Mouse (Mus musculus) heart, embryonic 12.5 days (tissue): ENCODE data around the gene Vmn1r44. TPM values are rescaled to one million over a fixed set of nuclear protein-coding genes. Genes with fewer than 3 reads are reported as not detected.
"Not testable (repeated sequence)": the region's sequence is repeated elsewhere in the genome, so short reads cannot be mapped to it uniquely, and the experiment has no call there.

Source experiments
- ATAC-seq: fragments of 200-750 bp; cut with Nextera tagmentation; 2 replicates; pipeline ENCODE4 v1.8.0; 2017; ENCODE audit warnings: moderate TSS enrichment, moderate library complexity; ENCODE audit not compliant: insufficient number of reproducible peaks, low FRiP score
- H3K27ac ChIP-seq: fragments of 300-500 bp; sonication (generic); 2 replicates; pipeline ENCODE4 v1.5.1; 2016; ENCODE audit warnings: mild to moderate bottlenecking, moderate library complexity; ENCODE audit not compliant: poor library complexity, severe bottlenecking
- H3K27me3 ChIP-seq: fragments of 300-500 bp; sonication (generic); replicated peaks from 2 replicates; pipeline ENCODE4 v1.6.1; 2016; ENCODE audit warnings: mild to moderate bottlenecking, moderate library complexity
- H3K36me3 ChIP-seq: fragments of 300-500 bp; sonication (generic); 2 replicates; pipeline ENCODE4 v1.6.1; 2016; ENCODE audit warnings: mild to moderate bottlenecking, moderate library complexity
- H3K4me1 ChIP-seq: fragments of 300-500 bp; sonication (generic); replicated peaks from 2 replicates; pipeline ENCODE4 v1.6.1; 2016; ENCODE audit warnings: mild to moderate bottlenecking
- H3K4me2 ChIP-seq: fragments of 300-500 bp; sonication (generic); 2 replicates; pipeline ENCODE4 v1.6.1; 2016; ENCODE audit warnings: mild to moderate bottlenecking, moderate library complexity
- H3K4me3 ChIP-seq: fragments of 300-500 bp; sonication (generic); 2 replicates; pipeline ENCODE4 v1.5.1; 2016; ENCODE audit warnings: mild to moderate bottlenecking
- H3K9ac ChIP-seq: fragments of 300-500 bp; sonication (generic); 2 replicates; pipeline ENCODE4 v1.6.1; 2016; ENCODE audit warnings: mild to moderate bottlenecking, moderate library complexity
- H3K9me3 ChIP-seq: fragments of 300-500 bp; sonication (generic); replicated peaks from 2 replicates; pipeline ENCODE4 v1.6.1; 2016; ENCODE audit warnings: mild to moderate bottlenecking, moderate library complexity
- WGBS: fragments of 180-500 bp; shearing (Covaris S2); methylation state at CpG from one replicate; pipeline ENCODE4 v1.1.7; 2016; 5-methylcytosine and 5-hydroxymethylcytosine counted together
- polyA plus RNA-seq: library from polyadenylated mRNA; unstranded; fragments of >200 nt; fragmentation: Nextera tagmentation; extraction: Ambion mirVana; gene quantifications from 2 replicates; pipeline ENCODE4 v1.2.1, GENCODE M21; 2016

The Vmn1r44 gene
- not detected in 2 replicates for polyA plus RNA-seq

DNA sequence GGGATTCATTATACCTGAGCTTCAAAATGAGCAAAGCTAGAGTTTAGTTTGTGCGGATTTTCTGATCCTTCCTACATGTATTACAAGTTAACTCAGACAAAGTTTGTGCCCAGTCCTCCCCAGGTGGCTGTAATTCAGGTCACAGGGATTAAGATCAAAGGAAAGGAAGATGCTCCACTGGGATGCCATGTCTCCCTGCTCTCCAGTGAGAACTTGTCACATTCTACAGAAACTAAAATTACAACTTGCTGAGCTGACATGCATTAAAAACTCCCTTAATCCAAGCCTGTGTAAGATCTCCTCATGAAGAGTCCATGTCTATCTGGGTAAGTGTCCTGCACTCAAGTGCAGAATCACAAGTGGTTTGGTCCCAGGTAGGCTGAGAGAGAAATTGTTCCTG is at the start of gene Vmn1r44:
Gene Vmn1r44 (plus strand): TSS at position 301 of the 400 bp plus-strand sequence.
- H3K4me2 ChIP-seq = no peak within 1 kb of the TSS
- H3K9ac ChIP-seq = no peak within 1 kb of the TSS
- 66% methylated on average over 1 of the region's 1 CpGs for WGBS
- no peak within 1 kb of the TSS for H3K27ac ChIP-seq
- no peaks in the 10 kb centered on the region for H3K27me3 ChIP-seq
- no peak within 1 kb of the TSS for H3K4me3 ChIP-seq
- H3K4me1 ChIP-seq = no peaks in the 10 kb centered on the region
- no peaks in the 10 kb centered on the region for H3K36me3 ChIP-seq
- H3K9me3 ChIP-seq = no peaks in the 10 kb centered on the region
- ATAC-seq = no peak

DNA sequence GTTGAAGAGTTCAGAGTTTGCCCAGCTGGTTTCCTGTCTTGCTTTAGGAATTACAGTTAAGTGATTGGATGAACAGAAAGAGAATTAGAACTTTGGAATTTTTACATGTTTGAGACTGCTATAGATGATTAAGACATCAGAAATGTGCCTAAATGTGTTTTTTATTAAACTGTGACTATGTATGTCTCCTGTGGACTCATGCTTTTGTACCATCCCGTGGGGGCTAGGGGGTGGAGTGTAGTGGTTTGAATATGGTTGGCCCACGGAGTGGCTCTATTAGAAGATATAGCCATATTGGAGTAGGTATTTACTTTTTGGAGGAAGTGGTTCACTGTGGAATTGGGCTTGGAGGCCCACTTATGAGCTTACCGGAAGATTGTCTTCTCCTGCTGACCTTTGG is 25.9 kb upstream of the Vmn1r44 start:
- H3K36me3 ChIP-seq = no peaks in the 10 kb centered on the region
- no peak overlapping the region for H3K27ac ChIP-seq
- 73% methylated on average over 3 of the region's 3 CpGs for WGBS
- H3K4me2 ChIP-seq = no peak overlapping the region
- peaks cover 21% of the 10 kb centered on the region for H3K9me3 ChIP-seq
- ATAC-seq = no peak
- no peaks in the 10 kb centered on the region for H3K4me1 ChIP-seq
- no peak overlapping the region for H3K9ac ChIP-seq
- H3K4me3 ChIP-seq = no peak overlapping the region
- H3K27me3 ChIP-seq = no peaks in the 10 kb centered on the region

DNA sequence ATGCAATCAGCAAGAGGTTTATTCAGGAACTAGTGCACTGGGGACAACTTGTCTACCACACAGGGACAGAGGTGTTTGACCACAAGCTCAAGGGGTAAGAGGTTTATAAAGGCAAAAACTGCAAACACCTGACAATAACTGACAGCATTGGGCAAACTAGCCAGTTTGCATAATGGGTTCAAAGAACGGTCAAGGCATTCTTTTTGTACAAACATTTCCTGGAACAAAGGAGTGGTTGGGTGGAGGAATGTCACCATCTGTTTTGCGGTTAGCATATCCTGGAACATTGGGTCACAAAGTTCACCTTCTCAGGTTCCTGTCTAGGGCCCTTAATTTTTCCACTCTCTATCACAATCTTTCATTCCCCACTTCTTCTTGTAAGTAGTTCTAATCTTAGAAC is 23.6 kb upstream of the Vmn1r44 start:
- no peaks in the 10 kb centered on the region for H3K36me3 ChIP-seq
- no peak overlapping the region for H3K4me2 ChIP-seq
- no peaks in the 10 kb centered on the region for H3K4me1 ChIP-seq
- ATAC-seq = no peak
- H3K9me3 ChIP-seq = peaks cover 23% of the 10 kb centered on the region
- no peak overlapping the region for H3K9ac ChIP-seq
- no peaks in the 10 kb centered on the region for H3K27me3 ChIP-seq
- no peak overlapping the region for H3K27ac ChIP-seq
- H3K4me3 ChIP-seq = no peak overlapping the region
- WGBS = 74% methylated on average over 2 of the region's 2 CpGs

DNA sequence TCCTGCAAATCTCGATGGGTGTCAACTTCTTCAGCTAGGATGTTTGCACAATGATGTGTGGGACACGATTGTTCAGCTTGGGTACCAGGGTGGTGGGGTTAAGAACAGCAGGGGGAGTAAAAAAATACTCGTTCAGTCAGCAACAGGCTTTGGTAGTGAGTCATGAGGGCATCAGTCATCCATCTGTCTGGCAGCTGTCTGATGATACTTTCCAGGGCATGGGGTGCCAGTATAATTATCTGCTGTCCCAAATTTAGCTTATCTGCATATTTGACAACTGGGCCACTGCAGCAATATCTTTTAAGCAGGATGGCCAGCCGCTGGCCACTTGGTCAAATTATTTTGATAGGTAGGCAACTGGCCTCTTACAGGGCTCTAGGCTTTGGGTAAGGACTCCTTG is 19.7 kb upstream of the Vmn1r44 start:
- Histone ChIP-seq H3K9ac (no peak overlapping the region), H3K27ac (no peak overlapping the region), H3K4me2 (no peak overlapping the region), H3K36me3 (no peaks in the 10 kb centered on the region), H3K4me3 (no peak overlapping the region), H3K4me1 (no peaks in the 10 kb centered on the region), H3K9me3 (peaks cover 36% of the 10 kb centered on the region), H3K27me3 (no peaks in the 10 kb centered on the region)
- WGBS = 57% methylated on average over 4 of the region's 4 CpGs
- ATAC-seq = no peak

DNA sequence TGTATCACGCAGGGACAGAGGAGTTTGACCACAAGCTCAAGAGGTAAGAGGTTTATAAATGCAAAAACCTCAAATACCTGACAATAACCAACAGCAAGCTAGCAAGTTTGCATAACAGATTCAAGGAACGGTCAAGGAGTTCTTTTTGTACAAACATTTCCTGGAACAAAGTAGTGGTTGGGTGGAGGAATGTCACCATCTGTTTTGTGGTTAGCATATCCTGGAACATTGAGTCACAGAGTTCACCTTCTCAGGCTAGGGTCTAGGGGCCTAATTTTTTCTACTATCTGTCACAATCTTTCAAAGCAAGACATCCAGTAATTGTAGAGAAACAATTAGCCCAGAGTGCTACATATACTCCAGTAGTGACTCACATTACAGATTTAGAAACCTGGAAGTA is 16.2 kb upstream of the Vmn1r44 start:
- H3K27me3 ChIP-seq = no peaks in the 10 kb centered on the region
- ATAC-seq = no peak
- H3K9ac ChIP-seq = no peak overlapping the region
- WGBS = 87% methylated on average over 2 of the region's 2 CpGs
- H3K9me3 ChIP-seq = peaks cover 25% of the 10 kb centered on the region
- H3K4me3 ChIP-seq = no peak overlapping the region
- no peak overlapping the region for H3K4me2 ChIP-seq
- no peaks in the 10 kb centered on the region for H3K4me1 ChIP-seq
- no peaks in the 10 kb centered on the region for H3K36me3 ChIP-seq
- H3K27ac ChIP-seq = no peak overlapping the region

DNA sequence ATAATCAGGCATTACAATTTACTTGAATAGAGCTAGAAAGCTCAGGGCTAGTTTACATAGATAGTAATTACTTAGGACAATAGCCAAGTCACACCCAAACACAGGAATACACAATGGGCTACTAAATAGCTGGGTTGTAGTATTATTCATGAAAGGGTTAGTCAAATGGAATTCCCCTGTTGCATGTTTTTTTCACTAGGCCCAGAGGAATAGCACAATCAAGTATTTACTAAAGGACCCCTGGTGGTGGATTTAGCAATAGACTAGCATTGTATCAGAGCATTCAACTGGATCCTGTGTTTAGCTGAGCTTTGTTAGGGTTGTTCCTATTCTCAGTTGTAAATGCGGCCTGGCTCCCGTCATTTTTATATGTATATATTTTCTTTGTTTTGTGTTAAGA is 15.5 kb upstream of the Vmn1r44 start:
- no peak overlapping the region for H3K9ac ChIP-seq
- no peak overlapping the region for H3K27ac ChIP-seq
- no peaks in the 10 kb centered on the region for H3K27me3 ChIP-seq
- H3K36me3 ChIP-seq = no peaks in the 10 kb centered on the region
- H3K4me2 ChIP-seq = no peak overlapping the region
- no peaks in the 10 kb centered on the region for H3K4me1 ChIP-seq
- peaks cover 25% of the 10 kb centered on the region for H3K9me3 ChIP-seq
- 89% methylated on average over 2 of the region's 2 CpGs for WGBS
- ATAC-seq = no peak
- H3K4me3 ChIP-seq = no peak overlapping the region

DNA sequence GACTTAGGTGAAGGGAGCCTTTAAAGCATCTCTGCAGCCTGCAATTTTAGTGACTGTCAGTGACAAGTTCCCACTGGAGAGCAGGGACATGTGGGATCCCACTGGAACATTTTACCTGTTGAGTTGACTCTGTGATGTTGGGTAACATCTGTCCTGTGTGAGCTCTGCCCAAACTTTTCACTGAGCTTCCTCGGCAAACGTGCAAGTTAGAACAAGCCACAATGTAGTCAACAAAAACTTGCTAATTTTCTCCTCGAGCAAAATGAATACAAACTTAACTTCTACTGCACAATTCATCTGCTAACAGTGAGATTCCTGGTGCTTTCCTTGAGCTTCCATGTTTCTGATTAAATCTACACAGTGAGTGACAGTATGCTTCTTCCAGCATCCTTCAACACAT is 7.1 kb upstream of the Vmn1r44 start, which contains the start of the genes Vmn1r42 and Vmn1r43:
Gene Vmn1r42 (minus strand): TSS at position 101 of the 400 bp plus-strand sequence.
Gene Vmn1r43 (minus strand): TSS at position 101 of the 400 bp plus-strand sequence.
- ATAC-seq, H3K27me3 ChIP-seq, H3K9ac ChIP-seq, H3K4me2 ChIP-seq, H3K9me3 ChIP-seq, H3K4me1 ChIP-seq, H3K4me3 ChIP-seq, H3K36me3 ChIP-seq, H3K27ac ChIP-seq: not testable (repeated sequence)
- 75% methylated on average over 3 of the region's 3 CpGs for WGBS

DNA sequence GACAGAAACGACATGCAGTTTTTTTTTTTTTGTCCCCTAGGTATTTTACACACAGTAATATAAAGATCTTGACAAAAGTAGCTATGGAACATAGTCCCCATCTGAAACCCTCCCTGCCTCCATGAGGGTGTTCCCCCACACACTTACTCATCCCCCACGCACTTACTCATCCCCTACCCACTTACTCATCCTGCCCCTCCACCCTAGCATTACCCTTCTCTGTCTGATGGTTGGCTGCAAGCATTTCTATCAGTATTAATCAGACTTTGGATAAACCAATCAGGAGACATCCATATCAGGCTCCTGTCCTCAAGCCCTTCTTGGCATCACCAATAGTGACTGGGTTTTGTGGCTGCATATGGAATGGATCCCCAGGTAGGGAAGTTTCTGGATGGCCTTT is 6.5 kb upstream of the Vmn1r44 start:
- Histone ChIP-seq H3K9ac (no peak overlapping the region), H3K9me3 (no peaks in the 10 kb centered on the region; the same call in 1 of the 2 replicates), H3K4me2 (no peak overlapping the region), H3K27ac (no peak overlapping the region), H3K4me3 (no peak overlapping the region), H3K27me3 (no peaks in the 10 kb centered on the region), H3K4me1 (no peaks in the 10 kb centered on the region), H3K36me3 (no peaks in the 10 kb centered on the region)
- ATAC-seq = no peak
- 67% methylated on average over 2 of the region's 2 CpGs for WGBS

DNA sequence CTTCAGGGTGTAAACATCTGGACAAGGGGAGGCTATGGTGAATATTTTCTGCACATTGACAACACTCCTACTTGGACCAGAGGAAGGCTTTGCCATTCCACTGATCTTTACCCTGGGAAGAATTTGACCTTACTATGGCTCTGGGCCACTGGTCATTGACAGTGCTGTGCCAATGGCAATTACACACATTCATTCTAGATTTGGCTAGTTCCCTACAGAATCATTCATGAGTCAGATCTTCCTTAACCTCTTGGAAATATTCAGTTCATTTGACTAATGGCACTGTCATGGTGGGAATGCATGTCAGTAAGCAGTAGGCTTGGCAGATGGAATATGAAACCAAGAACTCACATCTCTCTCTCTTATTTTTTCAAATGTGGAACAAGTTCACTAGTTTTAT is 2.6 kb upstream of the Vmn1r44 start:
- ATAC-seq = no peak
- Histone ChIP-seq H3K9me3 (no peaks in the 10 kb centered on the region), H3K4me2 (no peak overlapping the region), H3K27me3 (no peaks in the 10 kb centered on the region), H3K9ac (no peak overlapping the region), H3K27ac (no peak overlapping the region), H3K4me1 (no peaks in the 10 kb centered on the region), H3K36me3 (no peaks in the 10 kb centered on the region), H3K4me3 (no peak overlapping the region)

DNA sequence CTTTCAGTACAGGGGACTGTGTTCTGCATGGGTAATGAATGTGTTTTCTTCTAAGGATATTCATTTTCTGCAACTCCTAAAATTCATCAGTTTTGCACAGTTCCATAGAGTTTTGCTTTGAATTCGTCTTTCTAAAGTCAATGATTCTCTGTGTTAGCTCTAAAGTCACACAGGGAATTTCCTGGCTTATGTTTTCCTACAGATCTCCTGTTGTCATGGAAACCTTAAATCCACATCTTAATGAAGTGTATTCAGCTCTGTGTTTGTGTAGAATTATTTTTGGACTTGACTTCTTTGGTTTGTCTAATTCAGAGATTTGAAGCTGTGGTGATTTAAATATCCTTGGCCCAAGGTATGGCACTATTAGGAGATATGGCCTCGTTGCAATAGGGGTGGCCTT is 352 bp downstream of the Vmn1r44 start:
- Histone ChIP-seq H3K4me1 (no peaks in the 10 kb centered on the region), H3K9ac (no peak overlapping the region), H3K27me3 (no peaks in the 10 kb centered on the region), H3K4me2 (no peak overlapping the region), H3K27ac (no peak overlapping the region), H3K9me3 (no peaks in the 10 kb centered on the region), H3K36me3 (no peaks in the 10 kb centered on the region), H3K4me3 (no peak overlapping the region)
- ATAC-seq = no peak
- WGBS = 48% methylated on average over 2 of the region's 2 CpGs

DNA sequence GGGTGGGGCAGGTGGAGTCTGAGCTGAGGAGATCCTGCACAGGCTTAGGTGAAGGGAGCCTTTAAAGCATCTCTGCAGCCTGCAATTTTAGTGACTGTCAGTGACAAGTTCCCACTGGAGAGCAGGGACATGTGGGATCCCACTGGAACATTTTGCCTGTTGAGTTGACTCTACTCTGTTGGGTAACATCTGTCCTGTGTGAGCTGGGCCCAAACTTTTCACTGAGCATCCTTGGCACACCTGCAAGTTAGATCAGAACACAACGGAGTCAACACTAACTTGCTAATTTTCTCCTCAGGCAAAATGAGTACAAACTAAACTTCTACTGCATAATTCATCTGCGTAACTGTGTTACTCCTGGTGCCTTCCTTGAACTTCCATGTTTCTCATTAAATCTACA is 57.0 kb downstream of the Vmn1r44 start, which contains the start of gene Vmn1r45:
Gene Vmn1r45 (minus strand): TSS at position 101 of the 400 bp plus-strand sequence.
- H3K27me3 ChIP-seq, ATAC-seq, H3K27ac ChIP-seq, H3K4me1 ChIP-seq, H3K36me3 ChIP-seq, H3K4me2 ChIP-seq, H3K4me3 ChIP-seq, H3K9me3 ChIP-seq, H3K9ac ChIP-seq: not testable (repeated sequence)
- WGBS = 80% methylated on average over 2 of the region's 2 CpGs

DNA sequence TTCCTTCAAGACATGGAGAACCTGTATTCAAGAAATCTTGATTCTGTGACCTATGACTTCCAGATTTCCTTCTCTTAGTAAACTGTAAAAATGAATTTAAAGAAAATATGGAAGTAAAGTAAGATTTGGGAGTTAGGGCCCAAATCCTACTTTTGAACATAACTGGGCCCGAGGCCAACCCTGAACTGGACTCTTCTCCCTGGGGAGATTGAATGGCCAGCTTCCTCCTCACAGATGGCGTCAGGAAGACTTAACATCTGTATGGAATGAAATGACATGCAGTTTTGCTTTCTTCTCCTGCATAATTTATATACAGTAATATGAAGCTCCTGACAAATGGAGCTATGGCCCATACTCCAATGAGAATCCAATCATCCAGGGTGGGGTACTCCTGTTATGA is 57.5 kb downstream of the Vmn1r44 start:
- H3K36me3 ChIP-seq = no peaks in the 10 kb centered on the region
- H3K27ac ChIP-seq = no peak overlapping the region
- no peak overlapping the region for H3K4me2 ChIP-seq
- ATAC-seq = no peak
- no peaks in the 10 kb centered on the region for H3K27me3 ChIP-seq
- no peaks in the 10 kb centered on the region for H3K4me1 ChIP-seq
- no peak overlapping the region for H3K4me3 ChIP-seq
- 73% methylated on average over 2 of the region's 2 CpGs for WGBS
- H3K9ac ChIP-seq = no peak overlapping the region
- H3K9me3 ChIP-seq = peaks cover 5% of the 10 kb centered on the region; the same call in 1 of the 2 replicates
